Mouse (Mus musculus) midbrain, embryonic 15.5 days (tissue): ENCODE data around the gene Acot3. TPM values are rescaled to one million over a fixed set of nuclear protein-coding genes. Genes with fewer than 3 reads are reported as not detected.
A peak's percentile ranks its signal among the peaks of the same experiment; 100 is the strongest.
"Not testable (repeated sequence)": the region's sequence is repeated elsewhere in the genome, so short reads cannot be mapped to it uniquely, and the experiment has no call there.

Experiments
- ATAC-seq: fragments of 200-750 bp; cut with Nextera tagmentation; replicated peaks from 2 replicates; pipeline ENCODE4 v1.8.0; 2017; ENCODE audit warnings: moderate TSS enrichment
- H3K27ac ChIP-seq: fragments of 300-500 bp; sonication (generic); 2 replicates; pipeline ENCODE4 v1.5.1; 2015; ENCODE audit warnings: mild to moderate bottlenecking, inconsistent platforms
- H3K27me3 ChIP-seq: fragments of 300-500 bp; sonication (generic); replicated peaks from 2 replicates; pipeline ENCODE4 v1.6.1; 2015; ENCODE audit warnings: inconsistent platforms
- H3K36me3 ChIP-seq: fragments of 300-500 bp; sonication (generic); replicated peaks from 2 replicates; pipeline ENCODE4 v1.6.1; 2015; ENCODE audit warnings: inconsistent platforms
- H3K4me1 ChIP-seq: fragments of 300-500 bp; sonication (generic); 2 replicates; pipeline ENCODE4 v1.6.1; 2015; ENCODE audit warnings: inconsistent platforms
- H3K4me2 ChIP-seq: fragments of 300-500 bp; sonication (generic); 2 replicates; pipeline ENCODE4 v1.6.1; 2015; ENCODE audit warnings: inconsistent platforms, mild to moderate bottlenecking, moderate library complexity
- H3K4me3 ChIP-seq: fragments of 300-500 bp; sonication (generic); 2 replicates; pipeline ENCODE4 v1.5.1; 2015; ENCODE audit warnings: mild to moderate bottlenecking, inconsistent platforms
- H3K9ac ChIP-seq: fragments of 300-500 bp; sonication (generic); 2 replicates; pipeline ENCODE4 v1.6.1; 2015; ENCODE audit warnings: mild to moderate bottlenecking, inconsistent platforms
- H3K9me3 ChIP-seq: fragments of 300-500 bp; sonication (generic); 2 replicates; pipeline ENCODE4 v1.6.1; 2016; ENCODE audit warnings: inconsistent platforms
- WGBS: fragments of 180-500 bp; shearing (Covaris S2); methylation state at CpG from one replicate; pipeline ENCODE4 v1.1.7; 2015; ENCODE audit warnings: mixed read lengths; 5-methylcytosine and 5-hydroxymethylcytosine counted together
- polyA plus RNA-seq: library from polyadenylated mRNA; unstranded; fragments of >200 nt; fragmentation: Nextera tagmentation; extraction: Ambion mirVana; gene quantifications from 2 replicates; pipeline ENCODE4 v1.2.1, GENCODE M21; 2015

The Acot3 gene
- polyA plus RNA-seq, 1 experiment from 2014 or later: 2.4 TPM

DNA sequence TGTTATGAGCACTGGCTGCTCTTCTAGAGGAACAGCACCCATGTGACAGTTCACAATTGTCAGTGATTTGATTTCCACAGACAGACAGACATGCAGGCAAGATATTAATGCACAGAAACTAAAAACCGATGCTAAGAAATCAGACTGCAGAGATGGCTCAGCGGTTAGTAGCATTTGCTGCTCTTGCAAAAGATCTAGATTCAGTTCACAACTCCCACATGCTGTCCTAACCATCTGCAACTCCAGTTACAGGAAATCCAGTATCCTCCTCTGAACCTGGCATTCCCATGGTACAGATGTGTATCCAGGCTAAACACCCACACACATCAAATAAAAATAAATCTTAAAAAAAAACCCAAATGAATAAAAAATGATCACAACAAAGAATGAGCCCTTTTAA, 19.8 kb downstream of the Acot3 start:
- ATAC-seq: no peak

DNA sequence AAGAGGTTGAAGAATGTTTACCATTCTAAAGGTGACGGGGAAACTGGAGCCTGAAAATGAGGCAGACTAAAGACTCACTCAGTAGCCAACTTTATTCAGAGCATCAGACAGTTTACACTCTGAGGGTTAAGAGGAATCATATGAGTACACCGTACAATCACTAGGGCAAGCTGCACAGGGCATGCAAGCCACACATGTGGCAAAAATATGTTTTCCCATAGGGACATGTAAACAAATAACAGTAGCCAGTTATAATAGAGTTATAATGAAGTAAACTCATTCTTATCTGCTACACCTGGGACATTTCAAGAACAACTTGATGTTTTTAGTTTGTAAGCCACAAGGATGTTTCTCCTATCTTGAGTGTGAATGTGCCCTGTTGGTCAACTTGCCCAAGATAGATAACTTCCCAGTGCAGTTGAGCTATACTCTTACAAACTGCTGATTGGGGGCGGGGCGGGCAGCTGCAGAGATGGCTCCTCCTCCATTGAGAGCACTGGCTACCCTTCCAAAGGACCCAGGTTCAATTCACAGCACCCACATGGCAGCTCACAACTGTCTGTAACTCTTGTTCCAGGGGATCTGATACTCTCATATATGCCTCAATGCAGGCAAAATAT, 25.5 kb downstream of the Acot3 start:
- H3K27ac ChIP-seq: no peak overlapping the region
- H3K4me3 ChIP-seq: no peak overlapping the region
- no peak overlapping the region for H3K9ac ChIP-seq
- no peaks in the 10 kb centered on the region for H3K4me1 ChIP-seq
- no peak for ATAC-seq
- no peaks in the 10 kb centered on the region for H3K9me3 ChIP-seq
- no peaks in the 10 kb centered on the region for H3K27me3 ChIP-seq
- H3K36me3 ChIP-seq: no peaks in the 10 kb centered on the region
- no peak overlapping the region for H3K4me2 ChIP-seq
- 86% methylated on average over 4 of the region's 4 CpGs for WGBS

More for the DNA sequence above, 19.8 kb downstream of the Acot3 start:
- 90% methylated on average over 2 of the region's 2 CpGs for WGBS
- Histone ChIP-seq H3K9me3 (no peaks in the 10 kb centered on the region), H3K4me1 (no peaks in the 10 kb centered on the region), H3K27me3 (peaks cover 19% of the 10 kb centered on the region), H3K4me2 (no peak overlapping the region), H3K36me3 (no peaks in the 10 kb centered on the region), H3K4me3 (no peak overlapping the region), H3K27ac (no peak overlapping the region), H3K9ac (no peak overlapping the region)

DNA sequence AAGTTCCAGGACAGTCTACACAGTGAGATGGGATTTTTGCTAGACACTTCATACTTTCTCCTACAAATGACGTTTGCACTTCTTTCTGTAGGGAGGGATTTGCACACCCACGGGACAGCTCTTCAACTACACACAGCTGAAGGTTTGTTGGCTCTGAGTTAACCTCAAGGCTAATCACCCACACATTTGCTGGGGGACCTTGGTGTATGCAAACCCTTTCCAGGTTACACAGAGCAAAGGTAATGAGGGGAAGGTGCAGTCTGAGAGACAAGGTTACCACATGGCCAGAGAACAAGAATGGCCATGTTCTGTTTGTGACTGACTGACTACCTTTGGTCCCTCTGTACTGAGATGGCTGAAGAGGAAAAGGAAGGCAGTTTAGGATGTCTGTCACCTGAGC, 31.9 kb downstream of the Acot3 start:
- Histone ChIP-seq H3K4me3 (no peak overlapping the region), H3K4me1 (no peaks in the 10 kb centered on the region), H3K36me3 (no peaks in the 10 kb centered on the region), H3K9ac (no peak overlapping the region), H3K27me3 (no peaks in the 10 kb centered on the region), H3K9me3 (no peaks in the 10 kb centered on the region), H3K27ac (no peak overlapping the region), H3K4me2 (no peak overlapping the region)
- ATAC-seq: no peak
- WGBS: 88% methylated on average over 2 of the region's 2 CpGs

GRCm38 (mm10) chr12:84084581-84084980, 32.6 kb downstream of the Acot3 start:
- no peak for ATAC-seq
- 0 out of 2 replicates have a peak, but pooled peaks cover under 1% of the 10 kb centered on the region for H3K9me3 ChIP-seq
- H3K4me1 ChIP-seq: no peaks in the 10 kb centered on the region
- no peak overlapping the region for H3K4me3 ChIP-seq
- H3K9ac ChIP-seq: no peak overlapping the region
- 91% methylated on average over 4 of the region's 4 CpGs for WGBS
- no peak overlapping the region for H3K4me2 ChIP-seq
- H3K36me3 ChIP-seq: no peaks in the 10 kb centered on the region
- no peaks in the 10 kb centered on the region for H3K27me3 ChIP-seq
- H3K27ac ChIP-seq: no peak overlapping the region

DNA sequence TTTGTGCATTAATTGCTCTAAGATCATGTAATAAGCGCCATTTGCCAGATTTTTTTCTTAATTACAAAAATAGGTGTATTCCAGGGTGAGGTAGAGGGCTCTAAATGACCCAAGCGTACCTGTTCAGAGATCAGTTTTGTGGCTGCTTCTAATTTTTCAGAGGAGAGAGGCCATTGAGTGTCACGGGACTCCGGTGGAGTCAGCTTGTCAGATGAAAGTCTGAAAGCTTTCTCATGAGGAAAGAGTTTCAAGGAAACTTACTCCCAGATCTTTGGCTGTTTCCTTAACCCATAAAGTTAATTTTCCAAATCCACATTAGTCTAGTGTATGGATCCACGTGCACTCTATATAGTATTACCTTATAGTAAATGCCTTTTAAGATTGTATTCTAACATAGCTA, 42.7 kb downstream of the Acot3 start:
- H3K9ac ChIP-seq, H3K4me1 ChIP-seq, H3K4me2 ChIP-seq, H3K36me3 ChIP-seq, H3K27me3 ChIP-seq, H3K9me3 ChIP-seq, ATAC-seq, H3K27ac ChIP-seq, H3K4me3 ChIP-seq: not testable (repeated sequence)
- 84% methylated on average over 5 of the region's 5 CpGs for WGBS

- no peaks in the 10 kb centered on the region for H3K36me3 ChIP-seq
Measured at GRCm38 (mm10) chr12:84099605-84100004, 47.7 kb downstream of the Acot3 start.

DNA sequence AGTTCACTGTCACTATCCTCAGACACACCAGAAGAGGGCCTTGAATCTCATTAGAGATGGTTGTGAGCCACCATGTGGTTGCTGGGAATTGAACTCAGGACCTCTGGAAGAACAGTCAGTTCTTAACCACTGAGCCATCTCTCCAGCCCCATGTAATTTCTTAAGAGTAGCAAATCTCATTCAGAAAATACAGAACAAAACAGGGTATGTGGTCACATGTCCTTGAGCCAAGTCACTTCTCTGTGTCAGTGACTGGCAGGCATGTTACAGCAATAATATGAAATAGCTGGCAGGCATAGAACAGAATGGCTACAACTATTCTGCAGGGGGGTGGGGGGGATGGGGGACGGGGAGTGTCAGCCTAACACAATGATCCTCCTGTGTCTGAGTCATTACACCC, 48.1 kb downstream of the Acot3 start:
- Histone ChIP-seq H3K27me3 (no peaks in the 10 kb centered on the region), H3K4me1 (peaks cover 7% of the 10 kb centered on the region), H3K9me3 (no peaks in the 10 kb centered on the region), H3K27ac (no peak overlapping the region), H3K36me3 (no peaks in the 10 kb centered on the region), H3K4me3 (no peak overlapping the region), H3K9ac (no peak overlapping the region), H3K4me2 (peak overlapping the region; percentile 74)
- ATAC-seq: no peak
- WGBS: 43% methylated on average over 1 of the region's 1 CpGs

More at GRCm38 (mm10) chr12:84099605-84100004, 47.7 kb downstream of the Acot3 start:
- Histone ChIP-seq H3K4me1 (peaks cover 7% of the 10 kb centered on the region), H3K4me2 (no peak overlapping the region), H3K27ac (no peak overlapping the region), H3K9ac (no peak overlapping the region), H3K27me3 (no peaks in the 10 kb centered on the region), H3K4me3 (no peak overlapping the region), H3K9me3 (no peaks in the 10 kb centered on the region)
- no peak for ATAC-seq
- WGBS: 99% methylated on average over 2 of the region's 2 CpGs

- peak within 1 kb of the TSS; percentile 72 for H3K27ac ChIP-seq
- H3K4me1 ChIP-seq, H3K36me3 ChIP-seq, H3K9me3 ChIP-seq, H3K27me3 ChIP-seq: not testable (repeated sequence)
- peak; percentile 81 for ATAC-seq
- H3K4me3 ChIP-seq: peak within 1 kb of the TSS; percentile 57
- WGBS: under 1% methylated on average over 80 of the region's 80 CpGs
- H3K9ac ChIP-seq: peak within 1 kb of the TSS; percentile 61
- peak within 1 kb of the TSS; percentile 74 for H3K4me2 ChIP-seq
Measured at GRCm38 (mm10) chr12:84100604-84101492, 48.9 kb downstream of the Acot3 start, which contains the start of gene Acot6. Gene Acot6, plus strand, starts transcription at chr12:84100654.

DNA sequence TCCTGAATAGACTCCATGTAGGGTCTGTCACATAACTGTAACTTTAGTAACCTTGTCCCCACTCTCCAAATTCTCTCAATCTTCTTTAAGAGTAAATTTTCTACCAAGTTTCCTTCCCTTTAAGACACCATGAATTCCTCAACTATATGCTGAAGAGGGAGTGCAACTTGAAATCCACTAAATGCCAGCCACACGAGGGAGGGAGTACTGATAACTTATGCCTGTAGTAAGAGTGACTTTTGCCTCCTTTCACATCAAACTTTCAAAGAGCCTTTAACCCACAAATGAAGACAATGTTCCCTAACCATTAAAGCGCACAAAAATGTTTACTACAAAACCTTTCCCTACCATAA, 49.5 kb downstream of the Acot3 start:
- no peaks in the 10 kb centered on the region for H3K9me3 ChIP-seq
- WGBS: 63% methylated on average over 2 of the region's 2 CpGs
- peak overlapping the region; percentile 74 for H3K4me2 ChIP-seq
- H3K9ac ChIP-seq: no peak overlapping the region
- H3K4me3 ChIP-seq: peak overlapping the region; percentile 57
- H3K36me3 ChIP-seq: no peaks in the 10 kb centered on the region
- H3K4me1 ChIP-seq: peaks cover 7% of the 10 kb centered on the region
- ATAC-seq: no peak
- H3K27me3 ChIP-seq: no peaks in the 10 kb centered on the region
- H3K27ac ChIP-seq: peak overlapping the region; percentile 72; the same call in 1 of the 2 replicates

DNA sequence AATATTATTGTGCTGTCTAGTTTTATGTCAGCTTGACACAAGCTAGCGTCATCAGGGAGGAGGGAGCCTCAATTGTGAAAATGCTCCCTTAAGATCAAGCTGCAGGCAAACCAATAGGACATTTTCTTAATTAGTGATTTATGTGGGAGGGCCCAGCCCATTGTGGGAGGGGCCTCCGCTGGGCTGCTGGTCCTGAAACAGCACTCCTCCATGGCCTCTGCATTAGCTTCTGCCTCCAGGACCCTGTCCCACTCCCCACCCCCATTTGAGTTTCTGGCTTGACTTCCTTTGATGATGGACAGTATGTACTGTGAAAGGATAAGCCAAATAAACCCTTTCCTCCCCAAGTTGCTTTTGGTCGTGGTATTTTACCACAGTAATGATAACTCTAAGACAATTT, 55.1 kb downstream of the Acot3 start:
- no peak for ATAC-seq
- Histone ChIP-seq H3K36me3 (no peaks in the 10 kb centered on the region), H3K4me3 (no peak overlapping the region), H3K9me3 (no peaks in the 10 kb centered on the region), H3K4me2 (no peak overlapping the region), H3K27me3 (no peaks in the 10 kb centered on the region), H3K4me1 (no peaks in the 10 kb centered on the region), H3K27ac (no peak overlapping the region), H3K9ac (no peak overlapping the region)
- 78% methylated on average over 3 of the region's 3 CpGs for WGBS

DNA sequence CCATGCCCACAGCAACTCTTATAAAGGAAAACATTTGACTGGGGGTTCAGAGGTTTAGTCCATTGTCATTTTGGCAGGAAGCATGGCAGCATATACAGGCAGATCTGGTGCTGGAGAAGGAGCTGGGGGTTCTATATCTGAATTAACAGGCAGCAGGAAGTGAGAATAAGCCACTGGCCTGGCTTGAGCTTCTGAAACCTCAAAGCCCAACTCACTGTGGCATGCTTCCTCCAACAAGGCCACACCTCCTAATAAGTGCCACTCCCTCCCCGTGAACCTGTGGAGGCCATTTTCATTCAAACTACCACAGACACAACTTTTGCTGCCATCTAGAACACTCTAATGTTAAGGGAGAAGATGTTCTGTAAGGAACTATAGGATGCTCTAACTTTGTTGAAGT, 55.7 kb downstream of the Acot3 start:
- Histone ChIP-seq H3K4me1 (no peaks in the 10 kb centered on the region), H3K9ac (no peak overlapping the region), H3K36me3 (no peaks in the 10 kb centered on the region), H3K9me3 (no peaks in the 10 kb centered on the region), H3K27ac (no peak overlapping the region), H3K4me3 (no peak overlapping the region), H3K4me2 (no peak overlapping the region), H3K27me3 (no peaks in the 10 kb centered on the region)
- WGBS: 86% methylated on average over 1 of the region's 1 CpGs
- ATAC-seq: no peak

DNA sequence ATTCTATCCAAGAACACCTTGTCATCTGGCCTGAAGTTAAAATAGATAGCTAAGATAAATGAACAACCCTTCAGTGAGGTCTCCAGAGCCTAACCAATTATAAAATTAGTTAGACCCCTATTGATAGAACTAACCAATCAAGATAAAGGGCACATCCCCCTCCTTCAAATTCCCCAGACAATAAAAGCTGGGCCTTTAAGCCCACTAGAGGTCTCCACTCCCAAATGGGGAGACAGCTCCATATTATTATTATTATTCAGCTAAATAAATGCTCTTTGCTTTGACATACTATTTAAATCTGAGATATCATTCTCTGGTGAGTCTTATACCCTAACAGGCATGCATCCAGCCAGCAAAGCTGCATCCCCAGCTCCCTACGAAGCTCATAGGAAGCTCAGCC, 58.0 kb downstream of the Acot3 start:
- no peak overlapping the region for H3K9ac ChIP-seq
- no peak overlapping the region for H3K27ac ChIP-seq
- no peaks in the 10 kb centered on the region for H3K36me3 ChIP-seq
- WGBS: 86% methylated on average over 1 of the region's 1 CpGs
- H3K4me3 ChIP-seq: no peak overlapping the region
- peaks cover 4% of the 10 kb centered on the region for H3K4me1 ChIP-seq
- H3K4me2 ChIP-seq: no peak overlapping the region
- H3K27me3 ChIP-seq: no peaks in the 10 kb centered on the region
- H3K9me3 ChIP-seq: no peaks in the 10 kb centered on the region
- ATAC-seq: no peak
